Mouse (Mus musculus): ENCODE measurements around the gene Hoxb5. TPM values are rescaled to one million over a fixed set of nuclear protein-coding genes. Genes with fewer than 3 reads are reported as not detected.
A peak's percentile ranks its signal among the peaks of the same experiment; 100 is the strongest.

Hoxb5 gene
- polyA plus RNA-seq, 1 experiment from 2014 or later = not detected

GRCm38 (mm10) chr11:96264390-96265020, 38.6 kb upstream of the Hoxb5 start:
- Histone ChIP-seq H3K27me3 (peaks cover 99% of the 10 kb centered on the region), H3K36me3 (no peaks in the 10 kb centered on the region), H3K4me3 (no peak overlapping the region), H3K9ac (replicated peaks) (no peak overlapping the region), H3K27ac (replicated peaks) (no peak overlapping the region), H3K4me1 (no peaks in the 10 kb centered on the region), H3K4me2 (replicated peaks) (no peak overlapping the region), H3K9me3 (no peaks in the 10 kb centered on the region)
- no peak for ATAC-seq (replicated peaks)
- under 1% methylated on average over 8 of the region's 8 CpGs for WGBS

DNA sequence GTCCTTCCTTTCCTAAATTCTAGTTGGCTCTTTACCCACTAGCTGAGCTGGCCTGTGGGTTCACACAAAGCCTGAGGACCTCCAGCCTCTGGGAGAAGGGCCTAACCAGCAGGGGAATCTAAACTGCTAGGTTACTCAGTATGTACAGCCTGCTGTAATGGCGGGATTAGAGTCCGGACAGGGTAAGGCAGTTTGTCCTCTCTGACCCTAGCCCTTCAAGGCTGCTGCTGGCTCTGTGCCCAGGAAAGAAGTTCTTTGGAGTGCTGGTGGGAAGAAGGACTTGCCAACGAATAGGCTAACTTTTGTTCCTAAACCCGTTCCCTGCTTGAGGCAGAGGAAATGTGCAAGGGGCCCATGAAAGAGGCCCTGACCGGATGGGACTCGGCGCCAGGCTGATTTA, 37.2 kb upstream of the Hoxb5 start:
- peaks cover 99% of the 10 kb centered on the region for H3K27me3 ChIP-seq
- H3K4me2 ChIP-seq (replicated peaks) = no peak overlapping the region
- under 1% methylated on average over 7 of the region's 7 CpGs for WGBS
- H3K36me3 ChIP-seq = no peaks in the 10 kb centered on the region
- no peak overlapping the region for H3K9ac ChIP-seq (replicated peaks)
- no peak overlapping the region for H3K27ac ChIP-seq (replicated peaks)
- no peaks in the 10 kb centered on the region for H3K9me3 ChIP-seq
- no peak for ATAC-seq (replicated peaks)
- 0 out of 2 replicates have a peak, but pooled peaks cover 1% of the 10 kb centered on the region for H3K4me1 ChIP-seq
- H3K4me3 ChIP-seq = no peak overlapping the region

GRCm38 (mm10) chr11:96267021-96267920, 35.9 kb upstream of the Hoxb5 start:
- H3K27me3 ChIP-seq = peaks cover 99% of the 10 kb centered on the region
- H3K4me1 ChIP-seq = peaks cover 6% of the 10 kb centered on the region; the same call in 1 of the 2 replicates
- no peak for ATAC-seq (replicated peaks)
- no peaks in the 10 kb centered on the region for H3K9me3 ChIP-seq
- WGBS = 8% methylated on average over 7 of the region's 7 CpGs
- H3K4me3 ChIP-seq = no peak overlapping the region
- no peak overlapping the region for H3K9ac ChIP-seq (replicated peaks)
- no peak overlapping the region for H3K27ac ChIP-seq (replicated peaks)
- no peaks in the 10 kb centered on the region for H3K36me3 ChIP-seq
- no peak overlapping the region for H3K4me2 ChIP-seq (replicated peaks)

GRCm38 (mm10) chr11:96268031-96268745, 34.9 kb upstream of the Hoxb5 start:
- WGBS = 0% methylated on average over 1 of the region's 1 CpGs
- no peak for ATAC-seq (replicated peaks)

DNA sequence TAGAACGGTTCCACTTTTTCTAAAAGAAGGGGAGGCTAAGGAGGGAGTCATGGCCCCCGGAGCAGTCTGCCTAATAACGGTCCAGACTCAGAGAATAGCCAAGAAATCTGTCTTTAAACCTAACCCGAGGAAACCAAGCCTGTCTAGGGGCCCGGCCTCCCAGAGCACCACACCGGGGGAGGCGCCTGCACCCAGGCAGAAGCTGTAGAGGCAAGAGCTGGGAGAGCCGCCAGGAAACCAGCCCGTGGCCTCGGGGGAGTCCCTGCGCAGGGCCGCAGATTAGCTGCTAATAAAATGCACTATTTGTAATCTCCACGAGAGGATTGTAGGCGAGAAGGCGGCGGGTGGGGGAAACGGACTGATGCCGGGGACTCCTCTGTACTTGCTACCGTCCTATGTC, 33.3 kb upstream of the Hoxb5 start:
- no peak overlapping the region for H3K9ac ChIP-seq (replicated peaks)
- no peak overlapping the region for H3K4me3 ChIP-seq
- ATAC-seq (replicated peaks) = no peak
- peaks cover 99% of the 10 kb centered on the region for H3K27me3 ChIP-seq
- peaks cover 9% of the 10 kb centered on the region; the same call in 1 of the 2 replicates for H3K4me1 ChIP-seq
- no peak overlapping the region for H3K4me2 ChIP-seq (replicated peaks)
- no peaks in the 10 kb centered on the region for H3K36me3 ChIP-seq
- H3K27ac ChIP-seq (replicated peaks) = no peak overlapping the region
- under 1% methylated on average over 19 of the region's 19 CpGs for WGBS
- no peaks in the 10 kb centered on the region for H3K9me3 ChIP-seq

More at GRCm38 (mm10) chr11:96268031-96268745, 34.9 kb upstream of the Hoxb5 start:
- no peak overlapping the region for H3K4me3 ChIP-seq
- H3K9me3 ChIP-seq = no peaks in the 10 kb centered on the region
- H3K36me3 ChIP-seq = no peaks in the 10 kb centered on the region
- no peak overlapping the region for H3K9ac ChIP-seq (replicated peaks)
- no peak overlapping the region for H3K4me2 ChIP-seq (replicated peaks)
- no peak overlapping the region for H3K27ac ChIP-seq (replicated peaks)
- peaks cover 9% of the 10 kb centered on the region; the same call in 1 of the 2 replicates for H3K4me1 ChIP-seq
- peaks cover 99% of the 10 kb centered on the region for H3K27me3 ChIP-seq

- H3K36me3 ChIP-seq = no peaks in the 10 kb centered on the region
- peak within 1 kb of the TSS; percentile 13; the same call in 1 of the 2 replicates for H3K4me3 ChIP-seq
- no peak within 1 kb of the TSS for H3K9ac ChIP-seq (replicated peaks)
- no peak for ATAC-seq (replicated peaks)
- H3K4me2 ChIP-seq (replicated peaks) = peak within 1 kb of the TSS; percentile 8; the same call in 1 of the 2 replicates
- H3K9me3 ChIP-seq = no peaks in the 10 kb centered on the region
- peaks cover 99% of the 10 kb centered on the region for H3K27me3 ChIP-seq
- peaks cover 9% of the 10 kb centered on the region; the same call in 1 of the 2 replicates for H3K4me1 ChIP-seq
- under 1% methylated on average over 40 of the region's 40 CpGs for WGBS
- no peak within 1 kb of the TSS for H3K27ac ChIP-seq (replicated peaks)
These were observed 32.1 kb upstream of the Hoxb5 start, which contains the start of gene Hoxb9 for GRCm38 (mm10) chr11:96270996-96271540. Hoxb9 (plus strand) TSS chr11:96271457.

DNA sequence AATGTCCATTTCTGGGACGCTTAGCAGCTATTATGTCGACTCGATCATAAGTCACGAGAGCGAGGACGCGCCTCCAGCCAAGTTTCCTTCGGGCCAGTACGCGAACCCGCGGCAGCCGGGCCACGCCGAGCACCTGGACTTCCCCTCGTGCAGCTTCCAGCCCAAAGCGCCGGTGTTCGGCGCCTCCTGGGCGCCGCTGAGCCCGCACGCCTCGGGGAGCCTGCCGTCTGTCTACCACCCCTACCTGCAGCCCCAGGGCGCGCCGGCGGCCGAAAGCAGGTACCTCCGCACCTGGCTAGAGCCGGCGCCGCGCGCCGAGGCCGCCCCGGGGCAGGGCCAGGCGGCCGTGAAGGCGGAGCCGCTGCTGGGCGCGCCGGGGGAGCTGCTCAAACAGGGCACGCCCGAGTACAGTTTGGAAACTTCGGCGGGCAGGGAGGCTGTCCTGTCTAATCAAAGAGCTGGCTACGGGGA, 31.6 kb upstream of the Hoxb5 start:
- Histone ChIP-seq H3K4me2 (replicated peaks) (no peak overlapping the region), H3K27me3 (peaks cover 99% of the 10 kb centered on the region), H3K4me3 (no peak overlapping the region), H3K36me3 (no peaks in the 10 kb centered on the region), H3K9ac (replicated peaks) (no peak overlapping the region), H3K4me1 (peaks cover 9% of the 10 kb centered on the region; the same call in 1 of the 2 replicates), H3K9me3 (no peaks in the 10 kb centered on the region), H3K27ac (replicated peaks) (no peak overlapping the region)
- WGBS = under 1% methylated on average over 52 of the region's 52 CpGs
- ATAC-seq (replicated peaks) = no peak

DNA sequence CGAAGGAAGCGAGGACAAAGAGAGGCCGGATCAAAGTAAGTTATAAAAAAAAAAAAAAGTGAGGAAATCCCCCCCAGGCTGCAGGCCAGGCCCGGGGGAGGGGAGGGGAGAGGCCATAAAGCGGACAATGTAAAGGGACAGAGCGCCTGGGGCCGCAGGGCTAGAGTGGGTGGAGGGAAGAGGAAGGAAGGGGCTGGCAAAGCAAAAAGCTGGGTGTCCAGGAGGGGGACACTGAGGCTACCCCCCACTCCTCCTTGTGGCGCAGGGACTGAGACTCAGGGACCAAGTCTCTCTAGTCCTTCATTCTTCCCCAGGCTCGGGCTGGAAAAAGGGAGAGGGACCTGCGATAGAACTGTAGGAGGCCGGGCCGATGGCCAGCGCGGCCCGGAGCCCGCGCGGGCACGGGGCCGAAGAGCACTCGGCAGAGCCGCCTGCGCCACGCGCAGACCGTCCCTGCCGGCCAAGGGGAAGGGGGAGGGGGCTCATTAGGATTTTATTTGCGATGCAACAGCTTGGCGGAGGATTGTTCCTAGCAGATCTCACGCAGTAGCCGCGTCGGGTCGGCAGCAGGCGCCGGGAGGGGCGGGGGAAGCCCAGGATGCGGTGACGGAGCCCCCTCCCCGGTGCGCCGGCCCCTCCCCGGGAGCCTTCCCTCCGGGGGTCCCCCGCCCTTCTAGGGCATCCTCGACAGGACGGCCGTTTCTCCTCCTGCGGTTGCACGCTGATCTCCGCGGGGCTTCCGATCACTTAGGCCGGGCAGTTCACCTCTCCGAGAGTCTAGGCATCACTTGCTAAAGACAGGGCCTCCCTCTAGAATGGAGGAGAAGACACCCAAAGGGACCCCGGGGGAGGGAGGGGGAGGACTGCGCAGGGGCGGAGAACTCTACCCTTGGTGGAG, 30.9 kb upstream of the Hoxb5 start:
- Histone ChIP-seq H3K4me3 (peak overlapping the region; percentile 13; the same call in 1 of the 2 replicates), H3K27ac (replicated peaks) (no peak overlapping the region), H3K4me2 (replicated peaks) (peak overlapping the region; percentile 8; the same call in 1 of the 2 replicates), H3K36me3 (no peaks in the 10 kb centered on the region), H3K4me1 (peaks cover 9% of the 10 kb centered on the region; the same call in 1 of the 2 replicates), H3K9ac (replicated peaks) (no peak overlapping the region), H3K9me3 (no peaks in the 10 kb centered on the region), H3K27me3 (peaks cover 99% of the 10 kb centered on the region)
- WGBS = under 1% methylated on average over 58 of the region's 58 CpGs
- ATAC-seq (replicated peaks) = no peak

- H3K36me3 ChIP-seq = no peaks in the 10 kb centered on the region
- no peaks in the 10 kb centered on the region for H3K9me3 ChIP-seq
- H3K27ac ChIP-seq (replicated peaks) = no peak overlapping the region
- peaks cover 9% of the 10 kb centered on the region; the same call in 1 of the 2 replicates for H3K4me1 ChIP-seq
- H3K27me3 ChIP-seq = peaks cover 100% of the 10 kb centered on the region
- 2% methylated on average over 10 of the region's 10 CpGs for WGBS
- no peak overlapping the region for H3K4me3 ChIP-seq
- no peak for ATAC-seq (replicated peaks)
- H3K9ac ChIP-seq (replicated peaks) = no peak overlapping the region
- no peak overlapping the region for H3K4me2 ChIP-seq (replicated peaks)
These were observed 28.7 kb upstream of the Hoxb5 start for GRCm38 (mm10) chr11:96274428-96274827.

DNA sequence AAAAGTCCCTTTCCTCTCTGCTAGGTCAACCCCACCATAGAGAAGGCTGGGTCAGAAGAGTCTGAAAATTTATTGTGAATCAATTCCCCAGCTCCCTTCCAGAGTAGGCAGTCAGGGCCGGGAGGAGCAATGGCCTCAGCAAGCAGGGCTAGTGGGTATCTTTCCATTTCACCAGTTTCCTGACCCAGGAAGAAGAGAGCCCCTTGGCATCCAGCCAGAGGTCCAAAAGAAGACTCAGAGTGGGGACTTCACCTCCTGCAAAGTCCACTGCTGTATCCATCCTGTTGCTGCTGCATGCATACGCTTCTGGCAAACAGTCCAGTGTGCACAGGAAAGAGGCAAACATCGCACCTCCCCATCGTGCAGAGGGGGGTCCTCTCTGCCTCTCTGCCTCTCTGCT, 27.2 kb upstream of the Hoxb5 start:
- 7% methylated on average over 4 of the region's 4 CpGs for WGBS
- no peak for ATAC-seq (replicated peaks)

More for the DNA sequence above, 27.2 kb upstream of the Hoxb5 start:
- peaks cover 100% of the 10 kb centered on the region for H3K27me3 ChIP-seq
- H3K9me3 ChIP-seq = no peaks in the 10 kb centered on the region
- H3K36me3 ChIP-seq = no peaks in the 10 kb centered on the region
- no peak overlapping the region for H3K27ac ChIP-seq (replicated peaks)
- no peak overlapping the region for H3K4me2 ChIP-seq (replicated peaks)
- no peak overlapping the region for H3K9ac ChIP-seq (replicated peaks)
- peaks cover 8% of the 10 kb centered on the region; the same call in 1 of the 2 replicates for H3K4me1 ChIP-seq
- no peak overlapping the region for H3K4me3 ChIP-seq
